Mouse (Mus musculus): ENCODE results near the gene Rapgef1. TPM values are rescaled to one million over a fixed set of nuclear protein-coding genes. Genes with fewer than 3 reads are reported as not detected.

Rapgef1 gene
- total RNA-seq (2023; ENCODE audit: inconsistent age): 145 to 160 TPM (median 153 TPM) in 4 replicates

GRCm38 (mm10) chr2:29619484-29620300 lies at the start of gene Rapgef1:
TSS of gene Rapgef1 (plus strand) at chr2:29619720.

GRCm38 (mm10) chr2:29751497-29751896 lies 132.0 kb downstream of the Rapgef1 start, which contains the start of gene Gm13420:
TSS of gene Gm13420 (minus strand) at chr2:29751685.

GRCm38 (mm10) chr2:29787104-29787917 lies 167.8 kb downstream of the Rapgef1 start, which contains the start of gene Coq4:
TSS of gene Coq4 (plus strand) at chr2:29787493.

GRCm38 (mm10) chr2:29787937-29788681 lies 168.6 kb downstream of the Rapgef1 start, which contains the start of gene Trub2:
TSS of gene Trub2 (minus strand) at chr2:29788502.

Other genes with a start within 250 kb of the Rapgef1 start
- gene Gm13420, start 132.0 kb downstream of the Rapgef1 start, total RNA-seq (2023; ENCODE audit: inconsistent age): 0.48 TPM in 1 of 4 replicates, not detected in the others
- not detected in 4 replicates for gene Gm13547, start 139.6 kb downstream of the Rapgef1 start, total RNA-seq (2023; ENCODE audit: inconsistent age)
- gene Coq4, start 167.8 kb downstream of the Rapgef1 start, total RNA-seq (2023; ENCODE audit: inconsistent age): 6.1 to 13.0 TPM (median 7.6 TPM) in 4 replicates
- 35.3 to 56.4 TPM (median 49.2 TPM) in 4 replicates for gene Trub2, start 168.8 kb downstream of the Rapgef1 start, total RNA-seq (2023; ENCODE audit: inconsistent age)
- 12.1 to 15.4 TPM (median 13.3 TPM) in 4 replicates for gene Slc27a4, start 182.9 kb downstream of the Rapgef1 start, total RNA-seq (2023; ENCODE audit: inconsistent age)
- gene Urm1, start 200.4 kb downstream of the Rapgef1 start, total RNA-seq (2023; ENCODE audit: inconsistent age): 36.7 to 52.5 TPM (median 44.9 TPM) in 4 replicates
- 2.1 to 4.4 TPM (median 2.4 TPM) in 4 replicates for gene Cercam, start 249.4 kb downstream of the Rapgef1 start, total RNA-seq (2023; ENCODE audit: inconsistent age)